Mouse (Mus musculus) embryonic facial prominence, embryonic 15.5 days (tissue): ENCODE measurements around the gene Hps3. TPM values are rescaled to one million over a fixed set of nuclear protein-coding genes. Genes with fewer than 3 reads are reported as not detected.

ENCODE experiments used
- ATAC-seq: fragments of 200-750 bp; cut with Nextera tagmentation; 2 replicates; pipeline ENCODE4 v1.8.0; 2017; ENCODE audit warnings: low read depth, moderate TSS enrichment; ENCODE audit not compliant: insufficient number of reproducible peaks, low FRiP score, low TSS enrichment
- H3K27ac ChIP-seq: fragments of 300-500 bp; sonication (generic); replicated peaks from 2 replicates; pipeline ENCODE4 v1.5.1; 2015; ENCODE audit warnings: mild to moderate bottlenecking, inconsistent platforms
- H3K27me3 ChIP-seq: fragments of 300-500 bp; sonication (generic); 2 replicates; pipeline ENCODE4 v1.6.1; 2015; ENCODE audit warnings: inconsistent platforms
- H3K36me3 ChIP-seq: fragments of 300-500 bp; sonication (generic); 2 replicates; pipeline ENCODE4 v1.6.1; 2015; ENCODE audit warnings: mild to moderate bottlenecking, inconsistent platforms
- H3K4me1 ChIP-seq: fragments of 300-500 bp; sonication (generic); 2 replicates; pipeline ENCODE4 v1.6.1; 2015; ENCODE audit warnings: inconsistent platforms
- H3K4me2 ChIP-seq: fragments of 300-500 bp; sonication (generic); replicated peaks from 2 replicates; pipeline ENCODE4 v1.6.1; 2015; ENCODE audit warnings: mild to moderate bottlenecking, inconsistent platforms
- H3K4me3 ChIP-seq: fragments of 300-500 bp; sonication (generic); replicated peaks from 2 replicates; pipeline ENCODE4 v1.5.1; 2015; ENCODE audit warnings: mild to moderate bottlenecking, inconsistent platforms
- H3K9ac ChIP-seq: fragments of 300-500 bp; sonication (generic); 2 replicates; pipeline ENCODE4 v1.6.1; 2015; ENCODE audit warnings: inconsistent platforms
- H3K9me3 ChIP-seq: fragments of 300-500 bp; sonication (generic); replicated peaks from 2 replicates; pipeline ENCODE4 v1.6.1; 2016; ENCODE audit warnings: inconsistent platforms
- WGBS: fragments of 180-500 bp; shearing (Covaris S2); methylation state at CpG from one replicate; pipeline ENCODE4 v1.1.7; 2015; 5-methylcytosine and 5-hydroxymethylcytosine counted together
- polyA plus RNA-seq: library from polyadenylated mRNA; unstranded; fragments of >200 nt; fragmentation: Nextera tagmentation; extraction: Ambion mirVana; gene quantifications from 2 replicates; pipeline ENCODE4 v1.2.1, GENCODE M21; 2015

Hps3 gene
- polyA plus RNA-seq, 1 experiment from 2014 or later: 8.9 TPM

- Histone ChIP-seq H3K27ac (no peak overlapping the region), H3K4me1 (no peaks in the 10 kb centered on the region), H3K9me3 (no peaks in the 10 kb centered on the region), H3K27me3 (no peaks in the 10 kb centered on the region), H3K4me3 (no peak overlapping the region), H3K9ac (no peak overlapping the region), H3K4me2 (no peak overlapping the region), H3K36me3 (0 out of 2 replicates have a peak, but pooled peaks cover 10% of the 10 kb centered on the region)
- ATAC-seq: no peak
- 80% methylated on average over 8 of the region's 8 CpGs for WGBS
These were observed 30.7 kb downstream of the Hps3 start for GRCm38 (mm10) chr3:20004422-20004821.

- Histone ChIP-seq H3K36me3 (0 out of 2 replicates have a peak, but pooled peaks cover 10% of the 10 kb centered on the region), H3K4me3 (no peak overlapping the region), H3K9me3 (no peaks in the 10 kb centered on the region), H3K27ac (no peak overlapping the region), H3K4me1 (no peaks in the 10 kb centered on the region), H3K9ac (no peak overlapping the region), H3K4me2 (no peak overlapping the region), H3K27me3 (no peaks in the 10 kb centered on the region)
- no peak for ATAC-seq
- 79% methylated on average over 5 of the region's 5 CpGs for WGBS
These were observed 32.3 kb downstream of the Hps3 start for GRCm38 (mm10) chr3:20002786-20003185.

- H3K9me3 ChIP-seq: no peaks in the 10 kb centered on the region
- H3K4me1 ChIP-seq: no peaks in the 10 kb centered on the region
- no peak for ATAC-seq
- no peak overlapping the region for H3K27ac ChIP-seq
- 73% methylated on average over 4 of the region's 4 CpGs for WGBS
- H3K4me2 ChIP-seq: no peak overlapping the region
- no peaks in the 10 kb centered on the region for H3K27me3 ChIP-seq
- no peak overlapping the region for H3K4me3 ChIP-seq
- H3K36me3 ChIP-seq: 0 out of 2 replicates have a peak, but pooled peaks cover 13% of the 10 kb centered on the region
- no peak overlapping the region for H3K9ac ChIP-seq
These were observed 34.3 kb downstream of the Hps3 start for GRCm38 (mm10) chr3:20000806-20001205.

GRCm38 (mm10) chr3:19999551-19999950 is 35.6 kb downstream of the Hps3 start:
- Histone ChIP-seq H3K27me3 (no peaks in the 10 kb centered on the region), H3K4me2 (no peak overlapping the region), H3K4me1 (no peaks in the 10 kb centered on the region), H3K9ac (no peak overlapping the region), H3K4me3 (no peak overlapping the region), H3K9me3 (no peaks in the 10 kb centered on the region), H3K36me3 (0 out of 2 replicates have a peak, but pooled peaks cover 13% of the 10 kb centered on the region), H3K27ac (no peak overlapping the region)
- no peak for ATAC-seq
- WGBS: 94% methylated on average over 2 of the region's 2 CpGs

GRCm38 (mm10) chr3:19992388-19992787 is 42.7 kb downstream of the Hps3 start:
- no peak for ATAC-seq
- 80% methylated on average over 4 of the region's 4 CpGs for WGBS
- Histone ChIP-seq H3K9me3 (no peaks in the 10 kb centered on the region), H3K4me1 (no peaks in the 10 kb centered on the region), H3K4me3 (no peak overlapping the region), H3K27ac (no peak overlapping the region), H3K4me2 (no peak overlapping the region), H3K27me3 (no peaks in the 10 kb centered on the region), H3K9ac (no peak overlapping the region), H3K36me3 (0 out of 2 replicates have a peak, but pooled peaks cover 3% of the 10 kb centered on the region)

GRCm38 (mm10) chr3:19990031-19990430 is 45.1 kb downstream of the Hps3 start:
- Histone ChIP-seq H3K36me3 (no peaks in the 10 kb centered on the region), H3K4me3 (no peak overlapping the region), H3K9me3 (no peaks in the 10 kb centered on the region), H3K4me1 (no peaks in the 10 kb centered on the region), H3K9ac (no peak overlapping the region), H3K4me2 (no peak overlapping the region), H3K27me3 (no peaks in the 10 kb centered on the region), H3K27ac (no peak overlapping the region)
- ATAC-seq: no peak
- WGBS: 76% methylated on average over 3 of the region's 3 CpGs

- no peak for ATAC-seq
- H3K27ac ChIP-seq: no peak overlapping the region
- H3K4me2 ChIP-seq: no peak overlapping the region
- WGBS: 19% methylated on average over 3 of the region's 3 CpGs
- H3K4me1 ChIP-seq: no peaks in the 10 kb centered on the region
- H3K36me3 ChIP-seq: no peaks in the 10 kb centered on the region
- H3K4me3 ChIP-seq: no peak overlapping the region
- no peaks in the 10 kb centered on the region for H3K27me3 ChIP-seq
- H3K9me3 ChIP-seq: no peaks in the 10 kb centered on the region
- H3K9ac ChIP-seq: no peak overlapping the region
These were observed 49.0 kb downstream of the Hps3 start for GRCm38 (mm10) chr3:19986123-19986522.

- Histone ChIP-seq H3K4me2 (no peak overlapping the region), H3K36me3 (no peaks in the 10 kb centered on the region), H3K4me3 (no peak overlapping the region), H3K27me3 (no peaks in the 10 kb centered on the region), H3K9me3 (no peaks in the 10 kb centered on the region), H3K9ac (no peak overlapping the region), H3K4me1 (no peaks in the 10 kb centered on the region), H3K27ac (no peak overlapping the region)
- ATAC-seq: no peak
These were observed 52.3 kb downstream of the Hps3 start for GRCm38 (mm10) chr3:19982846-19983245.

GRCm38 (mm10) chr3:19981156-19981555 is 54.0 kb downstream of the Hps3 start:
- no peaks in the 10 kb centered on the region for H3K9me3 ChIP-seq
- H3K27ac ChIP-seq: no peak overlapping the region
- H3K4me2 ChIP-seq: no peak overlapping the region
- no peak overlapping the region for H3K9ac ChIP-seq
- H3K4me3 ChIP-seq: no peak overlapping the region
- H3K36me3 ChIP-seq: no peaks in the 10 kb centered on the region
- no peak for ATAC-seq
- no peaks in the 10 kb centered on the region for H3K4me1 ChIP-seq
- no peaks in the 10 kb centered on the region for H3K27me3 ChIP-seq
- WGBS: 51% methylated on average over 2 of the region's 2 CpGs

- H3K9me3 ChIP-seq: no peaks in the 10 kb centered on the region
- 20% methylated on average over 4 of the region's 4 CpGs for WGBS
These were observed 56.6 kb downstream of the Hps3 start for GRCm38 (mm10) chr3:19978474-19978873.

GRCm38 (mm10) chr3:19966072-19966471 is 69.0 kb downstream of the Hps3 start:
- no peak overlapping the region for H3K9ac ChIP-seq
- H3K9me3 ChIP-seq: no peaks in the 10 kb centered on the region
- no peaks in the 10 kb centered on the region for H3K27me3 ChIP-seq
- no peak overlapping the region for H3K4me2 ChIP-seq
- no peak overlapping the region for H3K4me3 ChIP-seq
- H3K36me3 ChIP-seq: no peaks in the 10 kb centered on the region
- ATAC-seq: no peak
- WGBS: 89% methylated on average over 4 of the region's 4 CpGs
- H3K4me1 ChIP-seq: no peaks in the 10 kb centered on the region
- no peak overlapping the region for H3K27ac ChIP-seq

More at GRCm38 (mm10) chr3:19978474-19978873, 56.6 kb downstream of the Hps3 start:
- no peaks in the 10 kb centered on the region for H3K27me3 ChIP-seq
- no peaks in the 10 kb centered on the region for H3K36me3 ChIP-seq
- no peak for ATAC-seq
- H3K4me3 ChIP-seq: no peak overlapping the region
- H3K4me1 ChIP-seq: no peaks in the 10 kb centered on the region
- H3K4me2 ChIP-seq: no peak overlapping the region
- H3K27ac ChIP-seq: no peak overlapping the region
- no peak overlapping the region for H3K9ac ChIP-seq

- Histone ChIP-seq H3K4me2 (no peak overlapping the region), H3K4me3 (no peak overlapping the region), H3K4me1 (no peaks in the 10 kb centered on the region), H3K36me3 (no peaks in the 10 kb centered on the region), H3K27ac (no peak overlapping the region), H3K27me3 (no peaks in the 10 kb centered on the region), H3K9me3 (no peaks in the 10 kb centered on the region), H3K9ac (no peak overlapping the region)
- 88% methylated on average over 5 of the region's 5 CpGs for WGBS
- no peak for ATAC-seq
These were observed 69.9 kb downstream of the Hps3 start for GRCm38 (mm10) chr3:19965239-19965638.
